Mouse (Mus musculus): ENCODE results near the gene Wnk2. TPM values are rescaled to one million over a fixed set of nuclear protein-coding genes. Genes with fewer than 3 reads are reported as not detected.
A peak's percentile ranks its signal among the peaks of the same experiment; 100 is the strongest.

Wnk2 gene
- polyA plus RNA-seq, 1 experiment from 2014 or later, result 0.14 TPM

- H3K4me3 ChIP-seq, result peak overlapping the region; percentile 81
- 17% methylated on average over 15 of the region's 15 CpGs for WGBS (ENCODE audit: insufficient replicate concordance)
- no peaks in the 10 kb centered on the region for H3K36me3 ChIP-seq
- H3K4me1 ChIP-seq, result peaks cover 64% of the 10 kb centered on the region
- H3K9ac ChIP-seq, result peak overlapping the region; percentile 83
- H3K9me3 ChIP-seq (replicated peaks), result no peaks in the 10 kb centered on the region
- ATAC-seq, result no peak
- H3K27me3 ChIP-seq (replicated peaks), result no peaks in the 10 kb centered on the region
- peak overlapping the region; percentile 99 for H3K4me2 ChIP-seq
- peak overlapping the region; percentile 76 for H3K27ac ChIP-seq
Observed at GRCm38 (mm10) chr13:49188219-49188965, 40.6 kb upstream of the Wnk2 start.

- H3K27ac ChIP-seq, result peak within 1 kb of the TSS; percentile 76
- no peaks in the 10 kb centered on the region for H3K9me3 ChIP-seq (replicated peaks)
- H3K4me1 ChIP-seq, result peaks cover 66% of the 10 kb centered on the region
- H3K36me3 ChIP-seq, result no peaks in the 10 kb centered on the region
- peak within 1 kb of the TSS; percentile 81 for H3K4me3 ChIP-seq
- peak within 1 kb of the TSS; percentile 99 for H3K4me2 ChIP-seq
- 1% methylated on average over 73 of the region's 87 CpGs for WGBS (ENCODE audit: insufficient replicate concordance)
- H3K27me3 ChIP-seq (replicated peaks), result no peaks in the 10 kb centered on the region
- peak within 1 kb of the TSS; percentile 83 for H3K9ac ChIP-seq
- ATAC-seq, result peak; percentile 88
Observed at GRCm38 (mm10) chr13:49187288-49188218, 39.7 kb upstream of the Wnk2 start, which contains the start of gene Ninj1. Gene Ninj1, plus strand, starts transcription at chr13:49187485.

- Histone ChIP-seq H3K9me3 (replicated peaks) (no peaks in the 10 kb centered on the region), H3K4me2 (peak overlapping the region; percentile 99), H3K27me3 (replicated peaks) (no peaks in the 10 kb centered on the region), H3K9ac (peak overlapping the region; percentile 59), H3K27ac (peak overlapping the region; percentile 76), H3K36me3 (no peaks in the 10 kb centered on the region), H3K4me1 (peaks cover 59% of the 10 kb centered on the region), H3K4me3 (peak overlapping the region; percentile 81)
- WGBS (ENCODE audit: insufficient replicate concordance), result 20% methylated on average over 11 of the region's 11 CpGs
- peak; percentile 25 for ATAC-seq
Observed at GRCm38 (mm10) chr13:49186798-49187287, 39.0 kb upstream of the Wnk2 start.

- WGBS (ENCODE audit: insufficient replicate concordance), result 45% methylated on average over 5 of the region's 5 CpGs
- no peak overlapping the region for H3K27ac ChIP-seq
Observed at GRCm38 (mm10) chr13:49183646-49184045, 35.8 kb upstream of the Wnk2 start.

DNA sequence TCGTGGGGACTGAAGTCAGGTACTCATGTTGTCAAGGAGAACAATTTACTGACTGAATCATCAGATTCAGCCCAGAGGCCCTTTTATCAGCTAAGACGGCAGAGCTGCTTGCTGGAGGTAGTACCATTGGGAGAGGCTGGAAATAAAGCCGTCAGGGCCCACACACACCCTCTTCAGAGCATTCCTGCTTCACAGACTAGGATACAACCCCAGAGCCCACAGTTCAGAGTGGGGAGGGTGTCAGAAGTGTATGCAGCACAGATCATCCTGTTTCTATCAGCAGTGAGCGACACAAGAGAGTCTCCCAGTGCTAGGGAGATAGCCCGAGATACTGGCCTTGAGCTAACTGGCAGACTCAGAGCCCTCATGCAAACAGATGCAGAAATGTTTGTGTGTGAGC lies 35.3 kb upstream of the Wnk2 start:
- H3K9ac ChIP-seq, result no peak overlapping the region
- no peaks in the 10 kb centered on the region for H3K27me3 ChIP-seq (replicated peaks)
- no peak for ATAC-seq
- 44% methylated on average over 5 of the region's 5 CpGs for WGBS (ENCODE audit: insufficient replicate concordance)
- H3K9me3 ChIP-seq (replicated peaks), result no peaks in the 10 kb centered on the region
- H3K4me2 ChIP-seq, result no peak overlapping the region
- H3K4me3 ChIP-seq, result no peak overlapping the region
- no peaks in the 10 kb centered on the region for H3K36me3 ChIP-seq
- no peak overlapping the region for H3K27ac ChIP-seq
- peaks cover 29% of the 10 kb centered on the region for H3K4me1 ChIP-seq

More at GRCm38 (mm10) chr13:49183646-49184045, 35.8 kb upstream of the Wnk2 start:
- Histone ChIP-seq H3K27me3 (replicated peaks) (no peaks in the 10 kb centered on the region), H3K4me2 (no peak overlapping the region), H3K9me3 (replicated peaks) (no peaks in the 10 kb centered on the region), H3K4me1 (peaks cover 34% of the 10 kb centered on the region), H3K4me3 (no peak overlapping the region), H3K9ac (no peak overlapping the region), H3K36me3 (no peaks in the 10 kb centered on the region)
- ATAC-seq, result no peak

GRCm38 (mm10) chr13:49181411-49181984 lies 33.7 kb upstream of the Wnk2 start:
- Histone ChIP-seq H3K4me2 (no peak overlapping the region), H3K9ac (no peak overlapping the region), H3K4me3 (no peak overlapping the region), H3K27ac (no peak overlapping the region), H3K9me3 (replicated peaks) (no peaks in the 10 kb centered on the region), H3K27me3 (replicated peaks) (no peaks in the 10 kb centered on the region), H3K4me1 (peaks cover 15% of the 10 kb centered on the region), H3K36me3 (no peaks in the 10 kb centered on the region)
- no peak for ATAC-seq
- WGBS (ENCODE audit: insufficient replicate concordance), result 72% methylated on average over 3 of the region's 3 CpGs

GRCm38 (mm10) chr13:49180691-49181090 lies 32.9 kb upstream of the Wnk2 start:
- Histone ChIP-seq H3K9ac (no peak overlapping the region), H3K27ac (no peak overlapping the region), H3K36me3 (no peaks in the 10 kb centered on the region), H3K4me2 (no peak overlapping the region), H3K27me3 (replicated peaks) (no peaks in the 10 kb centered on the region), H3K4me3 (no peak overlapping the region), H3K4me1 (peaks cover 12% of the 10 kb centered on the region; the same call in 1 of the 2 replicates), H3K9me3 (replicated peaks) (no peaks in the 10 kb centered on the region)
- no peak for ATAC-seq
- 6% methylated on average over 1 of the region's 1 CpGs for WGBS (ENCODE audit: insufficient replicate concordance)

DNA sequence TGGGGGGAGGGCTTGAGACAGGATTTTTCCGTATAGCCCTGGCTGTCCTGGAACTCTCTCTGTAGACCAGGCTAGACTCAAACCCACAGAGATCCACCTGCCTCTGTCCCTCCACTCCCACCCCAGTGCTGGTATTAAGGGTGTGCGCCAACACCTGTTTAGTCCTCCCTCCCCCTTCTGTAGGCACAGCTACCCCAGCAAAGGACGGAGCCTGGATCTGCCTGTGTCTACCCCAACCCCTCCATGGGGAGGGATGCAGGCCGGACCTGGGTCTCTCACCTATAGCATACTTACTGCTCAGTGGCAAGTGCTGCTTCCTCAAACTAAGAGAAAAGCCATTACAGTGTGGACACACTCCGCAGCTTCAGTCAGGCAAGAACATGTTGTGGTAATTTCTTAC lies 32.5 kb upstream of the Wnk2 start:
- Histone ChIP-seq H3K36me3 (no peaks in the 10 kb centered on the region), H3K4me1 (peaks cover 12% of the 10 kb centered on the region; the same call in 1 of the 2 replicates), H3K4me3 (no peak overlapping the region), H3K9ac (no peak overlapping the region), H3K27ac (no peak overlapping the region), H3K9me3 (replicated peaks) (no peaks in the 10 kb centered on the region), H3K27me3 (replicated peaks) (no peaks in the 10 kb centered on the region), H3K4me2 (no peak overlapping the region)
- 0 out of 2 replicates have a peak, but pooled peaks have one; percentile 23 for ATAC-seq
- 52% methylated on average over 5 of the region's 5 CpGs for WGBS (ENCODE audit: insufficient replicate concordance)

DNA sequence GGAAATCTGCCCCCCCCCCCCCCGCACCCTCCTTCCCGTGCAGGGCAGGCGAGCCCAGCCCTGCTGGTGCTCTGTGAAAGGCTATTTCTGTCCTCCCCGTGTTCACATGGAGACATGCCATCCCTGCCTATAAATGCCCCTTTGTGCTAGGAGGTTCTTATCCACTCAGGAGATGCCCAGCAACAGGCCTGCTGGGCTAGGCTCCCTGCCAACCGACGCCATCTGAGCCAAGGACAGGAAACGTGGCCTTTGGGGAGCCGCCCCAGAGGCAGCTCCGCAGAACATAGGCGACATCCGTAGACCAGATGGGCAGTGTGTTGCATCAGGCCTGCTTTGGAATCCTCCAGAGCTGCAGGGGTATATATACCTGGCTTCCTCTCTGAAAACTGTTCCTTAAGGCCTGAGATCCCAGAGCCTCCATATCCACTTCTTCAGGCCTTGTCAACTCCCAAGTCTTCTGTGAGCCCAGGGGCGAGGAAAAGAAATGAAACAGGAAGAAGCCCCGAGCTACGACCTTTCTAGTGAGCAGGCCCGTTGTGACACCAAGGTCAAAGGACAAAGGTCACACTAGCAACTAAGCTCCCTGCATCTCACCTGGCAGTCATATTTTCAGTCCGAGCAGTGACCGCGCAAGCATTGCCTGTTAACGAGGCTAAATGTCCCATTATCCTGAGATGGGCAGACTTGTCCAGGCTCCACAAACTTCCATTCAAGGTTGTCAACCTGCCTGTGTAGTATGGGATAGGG lies 31.2 kb upstream of the Wnk2 start:
- 70% methylated on average over 19 of the region's 19 CpGs for WGBS (ENCODE audit: insufficient replicate concordance)
- Histone ChIP-seq H3K4me2 (no peak overlapping the region), H3K27me3 (replicated peaks) (0 out of 2 replicates have a peak, but pooled peaks cover 3% of the 10 kb centered on the region), H3K4me3 (no peak overlapping the region), H3K27ac (no peak overlapping the region), H3K9ac (no peak overlapping the region), H3K9me3 (replicated peaks) (no peaks in the 10 kb centered on the region), H3K36me3 (no peaks in the 10 kb centered on the region), H3K4me1 (peaks cover 12% of the 10 kb centered on the region; the same call in 1 of the 2 replicates)
- ATAC-seq, result no peak

- H3K9me3 ChIP-seq (replicated peaks), result no peaks in the 10 kb centered on the region
- no peak overlapping the region for H3K4me2 ChIP-seq
- ATAC-seq, result no peak
- peaks cover 12% of the 10 kb centered on the region; the same call in 1 of the 2 replicates for H3K27me3 ChIP-seq (replicated peaks)
- H3K27ac ChIP-seq, result no peak overlapping the region
- 76% methylated on average over 10 of the region's 10 CpGs for WGBS (ENCODE audit: insufficient replicate concordance)
- H3K4me1 ChIP-seq, result peaks cover 3% of the 10 kb centered on the region; the same call in 1 of the 2 replicates
- no peak overlapping the region for H3K9ac ChIP-seq
- H3K36me3 ChIP-seq, result no peaks in the 10 kb centered on the region
- H3K4me3 ChIP-seq, result no peak overlapping the region
Observed at GRCm38 (mm10) chr13:49175509-49175908, 27.7 kb upstream of the Wnk2 start.

DNA sequence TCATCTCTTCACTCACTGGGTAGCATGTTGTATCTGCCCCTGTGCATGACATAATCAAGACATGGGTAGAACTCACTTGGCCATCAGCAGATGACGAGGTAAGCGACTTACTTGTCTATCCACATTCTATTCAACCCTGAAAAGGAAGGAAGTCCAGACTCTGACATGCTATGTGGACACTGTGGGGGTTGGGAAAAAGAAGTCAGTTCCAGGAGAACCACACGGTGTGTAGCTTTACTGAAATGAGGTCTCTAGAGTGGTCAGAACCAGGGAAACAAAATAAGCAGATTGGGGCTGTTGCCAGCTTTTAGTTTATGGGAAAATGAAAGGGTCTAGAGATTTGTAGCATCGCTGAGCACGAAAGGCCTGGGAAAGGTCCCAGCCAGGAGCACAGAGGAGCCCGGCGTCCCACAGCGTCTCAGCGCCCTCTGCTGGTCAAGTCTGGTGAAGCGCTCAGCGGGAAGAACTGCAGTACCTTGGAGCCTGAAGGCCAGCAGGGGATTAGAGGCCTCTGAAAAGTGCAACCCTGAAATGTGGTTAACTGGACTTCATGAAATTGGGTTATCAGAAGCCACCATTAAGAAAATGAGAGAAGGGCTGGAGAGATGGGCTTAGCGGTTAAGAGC lies 25.3 kb upstream of the Wnk2 start:
- Histone ChIP-seq H3K9me3 (replicated peaks) (no peaks in the 10 kb centered on the region), H3K36me3 (no peaks in the 10 kb centered on the region), H3K4me2 (no peak overlapping the region), H3K4me1 (no peaks in the 10 kb centered on the region), H3K27me3 (replicated peaks) (peaks cover 19% of the 10 kb centered on the region; the same call in 1 of the 2 replicates), H3K4me3 (no peak overlapping the region), H3K9ac (no peak overlapping the region), H3K27ac (no peak overlapping the region)
- WGBS (ENCODE audit: insufficient replicate concordance), result 3% methylated on average over 12 of the region's 12 CpGs
- peak; percentile 69 for ATAC-seq

Data from liver, embryonic 12.5 days (tissue).